10 mouse cellular contexts compared by ENCODE assay signal in genomic region chr13:111235719-111236166, GRCm38 (mm10). TPM values are rescaled to one million over a fixed set of nuclear protein-coding genes. Genes with fewer than 3 reads are reported as not detected.
DNase-seq lines count a peak whose midpoint lies in the region; ATAC-seq and TF ChIP-seq lines count a peak whose summit lies in the region.
"Had no signal": no experiment of that assay in that cellular context is flagged by ENCODE, and none has a peak within 500 bp of the region (broad histone marks: within the 10 kb centered on the region; RNA-seq: fewer than 3 reads in every experiment).

No protein-coding gene starts in this region.

- no peak overlapping the region for H3K9ac ChIP-seq in hindbrain, postnatal 0 days (replicated peaks; ENCODE audit: low read length)

- no peaks in the 10 kb centered on the region for H3K27me3 ChIP-seq in hindbrain, postnatal 0 days (ENCODE audit: insufficient read depth, low read length)
- H3K27me3 ChIP-seq: CH12.LX had no signal

- H3K4me1 ChIP-seq in hindbrain, postnatal 0 days (ENCODE audit: insufficient read depth, low read length): no peaks in the 10 kb centered on the region

- peak; percentile 20 for DNase-seq in gastrocnemius, adult 2 months
- DNase-seq in gastrocnemius, postnatal 36 days: no peak
- DNase-seq in right cerebral cortex, postnatal 10 days (ENCODE audit: low spot score in 2 of 2): peak; percentile 57 to 68
- no peak for DNase-seq in right cerebral cortex, postnatal 25 days
- peak; percentile 83 for DNase-seq in hindbrain, postnatal 0 days (ENCODE audit: low spot score)
- peak; percentile 26 for DNase-seq in skeletal muscle tissue, adult 2 months (ENCODE audit: low read depth, low spot score)
- DNase-seq in spleen, postnatal 14 days (ENCODE audit: low spot score in 2 of 2): no peak

- intact Hi-C loops in gastrocnemius, adult 2 months (cut with DNase I): loop anchor here (5.0 kb wide), 2 partner anchors 177 to 268 kb away; no protein-coding TSS in a partner anchor
- intact Hi-C loops in gastrocnemius, postnatal 36 days (cut with DNase I): loop anchor here (2.0 to 5.0 kb wide), 2 partner anchors 268 to 841 kb away; partner anchors contain the start of gene Plk2

- peak; percentile 92 for ATAC-seq in hindbrain, postnatal 0 days
- no peak for ATAC-seq in CD4-positive, CD25-positive, alpha-beta regulatory T cell, adult 4 months

- H3K4me3 ChIP-seq in gastrocnemius, adult 2 months: no peak overlapping the region
- H3K4me3 ChIP-seq in hindbrain, postnatal 0 days (ENCODE audit: low read length): no peak overlapping the region

- H3K27ac ChIP-seq in gastrocnemius, adult 2 months: no peak overlapping the region
- peak overlapping the region; percentile 78 for H3K27ac ChIP-seq in hindbrain, postnatal 0 days

- no peak for TF ChIP-seq CTCF in gastrocnemius, adult 2 months (IDR thresholded peaks at IDR 0.05)
- TF ChIP-seq CTCF in hindbrain, postnatal 0 days (IDR thresholded peaks at IDR 0.05; ENCODE audit: low read depth): no peak

- H3K4me2 ChIP-seq in hindbrain, postnatal 0 days (ENCODE audit: low read depth, low read length): no peak overlapping the region

- WGBS in hindbrain, postnatal 0 days: 31% methylated on average over 6 of the region's 6 CpGs

- H3K9me3 ChIP-seq in hindbrain, postnatal 0 days (ENCODE audit: low read length): peaks cover 5% of the 10 kb centered on the region; the same call in 1 of the 2 replicates

- no peaks in the 10 kb centered on the region for H3K36me3 ChIP-seq in hindbrain, postnatal 0 days (ENCODE audit: insufficient read depth, low read length)

RNA-seq across cellular contexts. Expression of gene Actbl2, which starts 19.1 kb away (rescaled TPM):
- total RNA-seq in gastrocnemius, adult 2 months (2021): not detected
- total RNA-seq in gastrocnemius, postnatal 36 days (2021): not detected
- 0.05 TPM in 1 of 2 replicates, not detected in the other for total RNA-seq in hindbrain, postnatal 0 days (2014; rRNA removed)
- polyA plus RNA-seq in hindbrain, postnatal 0 days (2015; fragmentation: Nextera tagmentation; extraction: Ambion mirVana): 0.06 TPM in 1 of 2 replicates, not detected in the other
- polyA plus RNA-seq in CD4-positive, CD25-positive, alpha-beta regulatory T cell, adult 4 months (2017; shearing (Covaris generic)): not detected
- total RNA-seq: CH12.LX had no signal
- polyA plus RNA-seq: small intestine, adult 2 months had no signal

Comparison
In these comparisons a context has a peak if more than half of its experiments do, and no peak if none do; other contexts are left out.
1. DNase-seq: peak in gastrocnemius, adult 2 months (single experiment), right cerebral cortex, postnatal 10 days (2 of 2), hindbrain, postnatal 0 days (single experiment) and skeletal muscle tissue, adult 2 months (single experiment); none in gastrocnemius, postnatal 36 days (0 of 2), right cerebral cortex, postnatal 25 days (single experiment) and spleen, postnatal 14 days (0 of 2).